Mouse (Mus musculus): ENCODE results near the gene Nudt19.
"Not testable (repeated sequence)": the region's sequence is repeated elsewhere in the genome, so short reads cannot be mapped to it uniquely, and the experiment has no call there.

The Nudt19 gene

GRCm38 (mm10) chr7:35564872-35565271, 8.8 kb upstream of the Nudt19 start:
- not testable (repeated sequence) for DNase-seq (ENCODE audit: low read depth)

GRCm38 (mm10) chr7:35564067-35564865, 8.2 kb upstream of the Nudt19 start:
- DNase-seq (ENCODE audit: low read depth): no peak

- DNase-seq (ENCODE audit: low read depth): no peak
Measured at GRCm38 (mm10) chr7:35563071-35563470, 7.0 kb upstream of the Nudt19 start.

GRCm38 (mm10) chr7:35559838-35560237, 3.7 kb upstream of the Nudt19 start:
- DNase-seq (ENCODE audit: low read depth): no peak

DNA sequence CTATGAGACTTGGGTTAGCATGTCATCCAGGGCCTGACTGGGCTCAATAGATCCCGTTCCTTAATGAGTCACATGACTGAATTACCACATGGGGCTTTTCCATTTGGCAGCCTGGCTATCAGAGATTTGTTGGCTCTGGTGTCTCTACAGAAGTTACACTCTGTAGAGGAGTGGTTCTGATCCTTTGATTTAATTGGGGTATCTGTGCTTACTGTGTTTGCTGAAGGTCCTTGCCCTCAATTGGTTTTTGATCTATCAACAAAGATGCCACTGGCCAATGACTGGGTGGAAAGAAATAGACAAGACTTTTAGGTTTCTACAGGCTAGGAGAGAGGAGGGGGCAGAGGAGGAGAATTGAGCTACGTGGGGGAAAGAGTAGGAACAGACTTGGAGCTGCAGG, 2.6 kb upstream of the Nudt19 start:
- DNase-seq (ENCODE audit: low read depth): no peak

- DNase-seq (ENCODE audit: low read depth): no peak
Measured at GRCm38 (mm10) chr7:35557577-35557976, 1.5 kb upstream of the Nudt19 start.

DNA sequence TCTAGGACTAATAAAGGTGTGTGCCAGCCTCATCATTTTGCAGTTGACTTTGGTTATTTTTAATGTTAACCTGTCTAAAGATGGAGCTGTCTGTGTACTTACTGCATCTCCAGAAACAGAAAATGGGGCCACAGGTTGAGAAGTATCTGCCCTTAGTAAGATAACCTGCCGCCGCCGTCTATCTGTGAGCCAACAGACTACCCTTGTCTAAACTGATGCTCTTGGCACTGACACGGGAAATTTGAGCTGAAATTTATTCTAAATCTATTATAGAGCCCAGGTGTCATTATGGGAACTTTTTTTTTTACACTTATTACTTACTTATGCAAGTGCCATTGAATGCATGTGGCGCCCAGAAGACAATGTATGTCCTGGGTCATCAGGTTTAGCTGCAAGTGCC, 801 bp upstream of the Nudt19 start:
- DNase-seq (ENCODE audit: low read depth): no peak

GRCm38 (mm10) chr7:35555224-35556204, 590 bp downstream of the Nudt19 start:
- peak; percentile 70 for DNase-seq (ENCODE audit: low read depth)

DNA sequence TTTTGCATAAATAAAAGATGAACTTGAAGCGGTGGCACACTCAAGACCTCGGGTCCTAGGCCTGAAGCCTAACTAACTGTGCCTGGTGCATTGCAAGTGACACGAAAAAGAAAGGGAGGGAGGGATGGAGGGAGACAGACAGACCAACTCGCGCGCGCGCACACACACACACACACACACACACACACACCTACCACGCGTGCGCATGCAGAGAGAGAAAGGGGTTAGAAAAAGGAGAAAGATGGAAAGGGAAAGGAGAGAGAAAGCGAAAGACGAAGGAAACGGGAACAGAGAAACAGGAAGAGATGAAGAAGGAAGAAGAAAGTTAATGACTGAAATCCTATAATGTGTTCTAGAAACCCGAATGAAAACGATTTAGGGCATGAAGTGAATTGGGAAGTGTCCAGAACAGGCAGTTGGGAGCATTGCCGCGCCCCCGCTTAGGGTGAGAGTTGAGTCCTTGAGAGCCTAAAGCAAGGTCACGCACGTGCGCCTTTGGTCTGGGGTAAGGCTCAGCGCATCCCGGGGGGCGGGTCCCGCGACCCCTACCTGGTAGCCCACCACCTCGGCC, 1.4 kb downstream of the Nudt19 start:
- no peak for DNase-seq (ENCODE audit: low read depth)

- DNase-seq (ENCODE audit: low read depth): no peak
Measured at GRCm38 (mm10) chr7:35553751-35554604, 2.1 kb downstream of the Nudt19 start.

DNA sequence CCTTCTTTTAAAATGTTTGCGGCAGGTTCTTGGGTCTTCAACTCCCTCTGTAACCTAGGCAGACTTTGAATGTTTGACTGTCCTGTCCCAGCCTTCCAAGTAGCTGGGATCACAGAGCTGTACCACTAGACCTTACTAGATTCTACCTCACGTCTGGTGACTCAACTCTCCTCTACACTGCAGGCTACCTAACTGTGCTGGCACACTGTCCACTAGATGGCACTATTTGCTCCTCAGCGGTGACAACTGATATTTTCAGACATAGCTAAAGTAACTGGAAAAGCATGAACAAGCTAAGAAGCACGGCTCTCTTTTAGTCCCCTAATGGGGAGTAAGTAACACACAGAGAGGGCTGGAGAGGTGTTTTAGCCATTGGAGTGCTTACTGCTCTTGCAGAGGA, 10.2 kb downstream of the Nudt19 start:
- DNase-seq (ENCODE audit: low read depth): no peak

GRCm38 (mm10) chr7:35537562-35537961, 18.5 kb downstream of the Nudt19 start, which contains the start of gene Tdrd12:
Gene Tdrd12, minus strand, starts transcription at chr7:35537745.
- no peak for DNase-seq (ENCODE audit: low read depth)

DNA sequence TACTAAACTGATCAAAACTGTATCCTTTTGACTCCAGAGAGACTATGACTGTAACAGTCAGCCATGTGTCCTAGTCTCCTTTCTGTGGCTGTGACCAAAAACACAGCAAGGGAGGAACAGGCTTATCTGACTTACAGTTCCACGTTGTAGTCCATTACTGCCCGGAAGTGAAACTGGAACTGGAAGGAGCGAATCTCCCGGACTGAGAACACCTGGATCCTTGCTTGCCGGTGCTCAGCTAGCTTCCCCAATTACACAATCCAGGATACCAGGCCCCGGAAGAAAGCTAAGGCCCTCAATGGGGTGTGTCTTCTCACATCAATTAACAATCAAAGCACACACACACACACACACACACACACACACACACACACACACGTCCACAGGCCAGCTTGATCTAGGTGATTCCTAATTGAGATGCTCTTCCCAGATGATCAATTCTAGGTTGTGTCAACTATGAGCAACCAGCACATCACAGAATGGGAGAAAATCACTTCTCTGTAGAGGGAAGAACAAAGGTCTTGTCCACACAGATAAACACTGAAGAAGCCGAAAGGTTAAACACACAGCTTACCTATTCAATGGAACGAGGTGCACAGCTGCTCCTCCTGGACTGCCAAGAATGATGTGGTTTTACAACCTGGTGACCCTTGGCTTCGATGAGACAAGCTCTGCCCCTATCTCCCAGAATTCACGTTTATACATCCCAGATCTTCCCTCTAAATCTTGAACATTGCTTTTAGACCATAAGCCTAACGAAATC, 20.2 kb downstream of the Nudt19 start:
- DNase-seq (ENCODE audit: low read depth): no peak

GRCm38 (mm10) chr7:35530544-35530943, 25.6 kb downstream of the Nudt19 start:
- DNase-seq (ENCODE audit: low read depth): not testable (repeated sequence)

GRCm38 (mm10) chr7:35530026-35530425, 26.1 kb downstream of the Nudt19 start:
- no peak for DNase-seq (ENCODE audit: low read depth)

GRCm38 (mm10) chr7:35526795-35527194, 29.3 kb downstream of the Nudt19 start:
- no peak for DNase-seq (ENCODE audit: low read depth)

DNA sequence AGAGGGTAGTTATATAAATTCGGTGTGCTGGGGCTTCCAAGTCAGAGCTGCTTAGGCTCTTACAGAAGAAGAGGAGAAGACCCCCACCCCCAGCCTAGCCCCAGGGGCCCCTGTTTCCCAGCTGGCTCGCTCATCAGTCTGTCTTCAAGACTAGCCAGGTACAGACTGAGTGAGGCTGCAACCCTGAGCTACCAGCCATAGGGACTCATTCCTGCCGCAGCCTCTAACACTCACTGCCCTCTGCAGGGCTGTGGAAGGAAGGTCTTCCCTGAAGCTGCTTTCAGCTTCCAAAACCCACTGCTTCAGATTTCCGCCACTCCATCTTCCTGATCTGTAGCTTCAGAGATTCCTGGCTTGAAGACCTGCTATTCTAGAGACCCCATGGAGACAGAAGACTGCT, 54.1 kb downstream of the Nudt19 start:
- DNase-seq (ENCODE audit: low read depth): no peak

DNA sequence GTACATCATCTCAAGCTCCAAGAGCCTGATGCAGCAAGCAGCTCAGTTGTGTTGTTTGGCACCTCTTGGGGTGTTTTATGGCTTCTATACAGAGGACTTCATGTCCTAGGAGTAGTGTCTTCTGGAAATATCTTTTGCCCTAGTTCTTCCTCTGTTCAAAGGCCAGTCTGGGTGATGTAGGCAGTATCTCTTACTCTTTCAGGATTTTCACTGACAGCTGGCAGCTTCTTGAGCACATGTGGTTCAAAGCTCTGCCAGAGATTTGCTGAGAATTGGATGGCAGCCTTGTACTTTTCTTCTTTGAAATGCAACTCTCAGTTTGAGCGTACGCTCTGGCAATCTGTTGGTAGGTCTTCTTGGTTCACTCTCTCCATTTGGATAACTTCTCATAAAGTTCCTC, 58.6 kb downstream of the Nudt19 start:
- no peak for DNase-seq (ENCODE audit: low read depth)
